In genomic region chr13:43452177-43452576, GRCm38 (mm10) we compare ENCODE assay signal across 16 mouse cellular contexts. TPM values are rescaled to one million over a fixed set of nuclear protein-coding genes. Genes with fewer than 3 reads are reported as not detected.
DNase-seq lines count a peak whose midpoint lies in the region; ATAC-seq lines count a peak whose summit lies in the region.
"Had no signal": no experiment of that assay in that cellular context is flagged by ENCODE, and none has a peak within 500 bp of the region (broad histone marks: within the 10 kb centered on the region; RNA-seq: fewer than 3 reads in every experiment).

No protein-coding gene starts in this region.

- peaks cover 14% of the 10 kb centered on the region for H3K4me1 ChIP-seq in hindbrain, embryonic 12.5 days
- peaks cover 2% of the 10 kb centered on the region for H3K4me1 ChIP-seq in hindbrain, embryonic 16.5 days (ENCODE audit: control insufficient read depth, insufficient read depth, low read depth, low read length)
- H3K4me1 ChIP-seq in megakaryocyte, embryonic 14.5 days: peaks cover 88% of the 10 kb centered on the region

- H3K9ac ChIP-seq in hindbrain, embryonic 12.5 days: no peak overlapping the region
- no peak overlapping the region for H3K9ac ChIP-seq in hindbrain, embryonic 16.5 days (ENCODE audit: low read depth, low read length)
- H3K9ac ChIP-seq: embryonic facial prominence, embryonic 12.5 days; heart, embryonic 15.5 days; hindbrain, embryonic 14.5 days had no signal

- no peaks in the 10 kb centered on the region for H3K9me3 ChIP-seq in hindbrain, embryonic 12.5 days (replicated peaks)
- H3K9me3 ChIP-seq in hindbrain, embryonic 16.5 days (ENCODE audit: control insufficient read depth, low read length): no peaks in the 10 kb centered on the region
- H3K9me3 ChIP-seq in megakaryocyte, embryonic 14.5 days: no peaks in the 10 kb centered on the region
- H3K9me3 ChIP-seq: embryonic facial prominence, embryonic 12.5 days; heart, embryonic 15.5 days had no signal

- no peaks in the 10 kb centered on the region for H3K27me3 ChIP-seq in hindbrain, embryonic 12.5 days
- no peaks in the 10 kb centered on the region for H3K27me3 ChIP-seq in hindbrain, embryonic 16.5 days (replicated peaks; ENCODE audit: control insufficient read depth, insufficient read depth, low read length)
- no peaks in the 10 kb centered on the region for H3K27me3 ChIP-seq in megakaryocyte, embryonic 14.5 days (replicated peaks)
- H3K27me3 ChIP-seq: embryonic facial prominence, embryonic 12.5 days; heart, embryonic 15.5 days had no signal

- peak overlapping the region; percentile 57; the same call in 1 of the 2 replicates for H3K27ac ChIP-seq in hindbrain, embryonic 12.5 days
- H3K27ac ChIP-seq in hindbrain, embryonic 16.5 days (ENCODE audit: low read depth, low read length): no peak overlapping the region
- H3K27ac ChIP-seq: embryonic facial prominence, embryonic 12.5 days; heart, adult 2 months had no signal

- 86% methylated on average over 2 of the region's 2 CpGs for WGBS in hindbrain, embryonic 12.5 days
- WGBS in hindbrain, embryonic 16.5 days: 80% methylated on average over 2 of the region's 2 CpGs

- no peaks in the 10 kb centered on the region for H3K36me3 ChIP-seq in hindbrain, embryonic 12.5 days
- no peaks in the 10 kb centered on the region for H3K36me3 ChIP-seq in hindbrain, embryonic 16.5 days (ENCODE audit: control insufficient read depth, insufficient read depth, low read length)
- peaks cover 41% of the 10 kb centered on the region for H3K36me3 ChIP-seq in megakaryocyte, embryonic 14.5 days (replicated peaks; ENCODE audit: low read length)
- H3K36me3 ChIP-seq: embryonic facial prominence, embryonic 12.5 days; heart, embryonic 15.5 days had no signal

- no peak overlapping the region for H3K4me3 ChIP-seq in hindbrain, embryonic 12.5 days
- H3K4me3 ChIP-seq in hindbrain, embryonic 16.5 days (ENCODE audit: low read length): no peak overlapping the region
- peak overlapping the region; percentile 47 for H3K4me3 ChIP-seq in megakaryocyte, embryonic 14.5 days (replicated peaks)
- H3K4me3 ChIP-seq: embryonic facial prominence, embryonic 12.5 days; heart, adult 2 months; heart, embryonic 15.5 days had no signal

- DNase-seq in brain, adult 2 months (ENCODE audit: low read depth, low spot score): peak; percentile 63
- peak; percentile 53 for DNase-seq in induced T-regulatory cell, adult 2 months (ENCODE audit: low read depth)
- DNase-seq: adrenal gland, adult 2 months; adrenal gland, postnatal 25 days; cerebellum, adult 8-10 months; gastrocnemius, postnatal 10 days; heart, adult 2 months had no signal

- ATAC-seq in hindbrain, embryonic 12.5 days (ENCODE audit: low FRiP score): no peak
- no peak for ATAC-seq in hindbrain, embryonic 16.5 days
- ATAC-seq in megakaryocyte, adult 5-6 weeks (ENCODE audit: poor library complexity, severe bottlenecking): no peak
- ATAC-seq: forebrain, embryonic 16.5 days had no signal

- no peak overlapping the region for H3K4me2 ChIP-seq in hindbrain, embryonic 12.5 days (replicated peaks)
- no peak overlapping the region for H3K4me2 ChIP-seq in hindbrain, embryonic 16.5 days (ENCODE audit: low read length)
- H3K4me2 ChIP-seq: embryonic facial prominence, embryonic 12.5 days; heart, embryonic 11.5 days; heart, embryonic 15.5 days; hindbrain, embryonic 14.5 days had no signal

RNA-seq across cellular contexts. Expression of gene Ranbp9, which starts 28.9 kb away (rescaled TPM):
- polyA plus RNA-seq in hindbrain, embryonic 12.5 days (2016; fragmentation: Nextera tagmentation; extraction: Ambion mirVana): 12.2 and 12.8 TPM in 2 replicates
- polyA plus RNA-seq in hindbrain, embryonic 16.5 days (2015; fragmentation: Nextera tagmentation; extraction: Ambion mirVana): 10.0 and 11.2 TPM in 2 replicates
- 15.7 and 40.8 TPM in 2 replicates for polyA plus RNA-seq in megakaryocyte, embryonic 14.5 days (2012; ENCODE audit: insufficient read depth, low replicate concordance)
- 117 and 133 TPM in 2 replicates for total RNA-seq in megakaryocyte, adult 5-6 weeks (2015)
- 119 and 134 TPM in 2 replicates for total RNA-seq in megakaryocyte, adult 5-6 weeks (2017)

RNA-seq across cellular contexts. Expression of gene Nol7, which starts 54.0 kb away (rescaled TPM):
- polyA plus RNA-seq in hindbrain, embryonic 12.5 days (2016; fragmentation: Nextera tagmentation; extraction: Ambion mirVana): 171 and 174 TPM in 2 replicates
- 140 and 144 TPM in 2 replicates for polyA plus RNA-seq in hindbrain, embryonic 16.5 days (2015; fragmentation: Nextera tagmentation; extraction: Ambion mirVana)
- polyA plus RNA-seq in megakaryocyte, embryonic 14.5 days (2012; ENCODE audit: insufficient read depth, low replicate concordance): 91.2 and 260 TPM in 2 replicates
- 103 and 124 TPM in 2 replicates for total RNA-seq in megakaryocyte, adult 5-6 weeks (2015)
- total RNA-seq in megakaryocyte, adult 5-6 weeks (2017): 147 and 159 TPM in 2 replicates
